Mouse (Mus musculus): Measurements from ENCODE around the gene Hormad2.

GRCm38 (mm10) chr11:4482641-4483040, 41.7 kb upstream of the Hormad2 start:
- TF ChIP-seq CTCF (IDR thresholded peaks at IDR 0.05; ENCODE audit: borderline replicate concordance, extremely low read depth, insufficient read depth, insufficient read length) (no peak), POLR2A (IDR thresholded peaks at IDR 0.05; ENCODE audit: borderline replicate concordance, extremely low read depth, insufficient read depth, insufficient read length, poor library complexity, severe bottlenecking) (no peak)
